Mouse (Mus musculus) ES-E14 (cell line): ENCODE measurements around the gene Usp12. TPM values are rescaled to one million over a fixed set of nuclear protein-coding genes. Genes with fewer than 3 reads are reported as not detected.
"Not testable (repeated sequence)": the region's sequence is repeated elsewhere in the genome, so short reads cannot be mapped to it uniquely, and the experiment has no call there.

ENCODE experiments used
- DNase-seq: peaks from one replicate; pipeline ENCODE4 v3.0.0-alpha.2; 2013; ENCODE audit warnings: low read depth, low spot score
- H3K27ac ChIP-seq: 2 replicates; pipeline ENCODE4 v1.5.1; 2012; ENCODE audit warnings: low read depth, mild to moderate bottlenecking, low read length, moderate library complexity, mixed read lengths; ENCODE audit not compliant: poor library complexity, insufficient read depth, severe bottlenecking
- H3K36me3 ChIP-seq: 2 replicates; pipeline ENCODE4 v1.6.1; 2012; ENCODE audit warnings: mild to moderate bottlenecking, low read length, moderate library complexity, mixed read lengths; ENCODE audit not compliant: control insufficient read depth, poor library complexity, insufficient read depth, severe bottlenecking
- H3K4me1 ChIP-seq, 2 experiments: fragments of 150-350 bp in 1 of 2; sonication (generic) in 1 of 2; 2 replicates each; pipeline ENCODE4 v1.6.1; 2012; ENCODE audit warnings: low read length in 2 of 2, mild to moderate bottlenecking in 1 of 2, mixed read lengths in 1 of 2; ENCODE audit not compliant: control insufficient read depth in 2 of 2, insufficient read depth in 2 of 2, poor library complexity in 1 of 2
- H3K4me3 ChIP-seq, 2 experiments: fragments of 150-350 bp in 1 of 2; sonication (generic) in 1 of 2; 2 replicates each; pipeline ENCODE4 v1.5.1; 2012; ENCODE audit warnings: low read length in 2 of 2, low read depth in 1 of 2, mild to moderate bottlenecking in 1 of 2, mixed read lengths in 1 of 2; ENCODE audit not compliant: insufficient read depth in 1 of 2, poor library complexity in 1 of 2, severe bottlenecking in 1 of 2
- H3K9ac ChIP-seq: 2 replicates; pipeline ENCODE4 v1.6.1; 2012; ENCODE audit warnings: low read depth, mild to moderate bottlenecking, low read length, mixed read lengths; ENCODE audit not compliant: poor library complexity, insufficient read depth, severe bottlenecking
- H3K9me3 ChIP-seq: fragments of 150-350 bp; sonication (generic); 2 replicates; pipeline ENCODE4 v1.6.1; 2012; ENCODE audit warnings: low read depth, mild to moderate bottlenecking, low read length; ENCODE audit not compliant: control insufficient read depth, insufficient read depth
- CHD2 ChIP-seq: IDR thresholded peaks from 2 replicates; pipeline ENCODE4 v1.6.1; 2014; ENCODE audit warnings: mild to moderate bottlenecking, low read depth, low read length, inconsistent platforms
- HCFC1 ChIP-seq: IDR thresholded peaks from 2 replicates; pipeline ENCODE4 v1.6.1; 2012; ENCODE audit warnings: low read length, inconsistent platforms, borderline replicate concordance; ENCODE audit not compliant: insufficient read depth
- MAFK ChIP-seq: IDR thresholded peaks from 2 replicates; pipeline ENCODE4 v1.6.1; 2014; ENCODE audit warnings: mild to moderate bottlenecking, low read depth, low read length, inconsistent platforms; ENCODE audit not compliant: insufficient read depth
- ZC3H11A ChIP-seq: IDR thresholded peaks from 2 replicates; pipeline ENCODE4 v1.6.1; 2012; ENCODE audit warnings: low read depth, mild to moderate bottlenecking, inconsistent platforms, low read length, borderline replicate concordance
- ZNF384 ChIP-seq: IDR thresholded peaks from 2 replicates; pipeline ENCODE4 v1.6.1; 2012; ENCODE audit warnings: low read depth, low read length, inconsistent platforms
- in situ Hi-C, 2 experiments: fragments of 600-800 bp; cut with MboI; formaldehyde crosslinking; loops; one replicate each; pipeline ENCODE4 v1.15.1; 2025; ENCODE audit warnings: low sequenced_read_pairs in 2 of 2, inconsistent platforms in 1 of 2; ENCODE audit not compliant: unreplicated experiment in 2 of 2
- total RNA-seq: library from RNA; depleted of rRNA; stranded (reverse); fragments of 300-350 nt; gene quantifications from 2 replicates; pipeline ENCODE4 v1.2.3, GENCODE M21; 2012

Usp12 gene
- total RNA-seq, 1 experiment: 25.4 TPM

- Histone ChIP-seq H3K27ac (peak overlapping the region; percentile 19; the same call in 1 of the 2 replicates), H3K4me1 (no peaks in the 10 kb centered on the region), H3K4me3 (no peak overlapping the region), H3K9me3 (no peaks in the 10 kb centered on the region), H3K36me3 (peaks cover 29% of the 10 kb centered on the region), H3K9ac (no peak overlapping the region)
- TF ChIP-seq CHD2: no peak
- no peak for TF ChIP-seq ZC3H11A
- no peak for TF ChIP-seq ZNF384
- TF ChIP-seq HCFC1: no peak
- no peak for TF ChIP-seq MAFK
- in situ Hi-C loops: no loop called here
- no peak for DNase-seq
Observed at GRCm38 (mm10) chr5:146750958-146751357, 43.8 kb downstream of the Usp12 start.

GRCm38 (mm10) chr5:146750273-146750672, 44.5 kb downstream of the Usp12 start:
- TF ChIP-seq CHD2 (no peak), HCFC1 (no peak), MAFK (no peak), ZC3H11A (no peak), ZNF384 (no peak)

GRCm38 (mm10) chr5:146749857-146750256, 44.9 kb downstream of the Usp12 start:
- in situ Hi-C loops: no loop called here
- H3K9me3 ChIP-seq: no peaks in the 10 kb centered on the region
- no peak for DNase-seq
- H3K4me1 ChIP-seq: no peaks in the 10 kb centered on the region
- H3K4me3 ChIP-seq: no peak overlapping the region
- peaks cover 29% of the 10 kb centered on the region for H3K36me3 ChIP-seq
- no peak for TF ChIP-seq ZC3H11A
- no peak for TF ChIP-seq MAFK
- TF ChIP-seq CHD2: no peak
- TF ChIP-seq ZNF384: no peak
- no peak for TF ChIP-seq HCFC1
- H3K27ac ChIP-seq: no peak overlapping the region
- H3K9ac ChIP-seq: no peak overlapping the region

More at GRCm38 (mm10) chr5:146750273-146750672, 44.5 kb downstream of the Usp12 start:
- DNase-seq: no peak
- peaks cover 29% of the 10 kb centered on the region for H3K36me3 ChIP-seq
- no peak overlapping the region for H3K9ac ChIP-seq
- no peak overlapping the region for H3K4me3 ChIP-seq
- in situ Hi-C loops: no loop called here
- H3K27ac ChIP-seq: no peak overlapping the region
- no peaks in the 10 kb centered on the region for H3K4me1 ChIP-seq
- H3K9me3 ChIP-seq: no peaks in the 10 kb centered on the region

GRCm38 (mm10) chr5:146736970-146737495, 57.8 kb downstream of the Usp12 start:
- DNase-seq: no peak
- in situ Hi-C loops: no loop called here
- peaks cover 0 to 9% of the 10 kb centered on the region in 2 experiments; a peak in 3 of 4 replicates for H3K4me1 ChIP-seq
- no peak overlapping the region for H3K9ac ChIP-seq
- no peak overlapping the region for H3K4me3 ChIP-seq
- no peaks in the 10 kb centered on the region for H3K9me3 ChIP-seq
- H3K36me3 ChIP-seq: peaks cover 19% of the 10 kb centered on the region
- no peak overlapping the region; the same call in 1 of the 2 replicates for H3K27ac ChIP-seq
- no peak for TF ChIP-seq ZNF384
- no peak for TF ChIP-seq ZC3H11A
- TF ChIP-seq MAFK: no peak
- TF ChIP-seq CHD2: no peak
- TF ChIP-seq HCFC1: no peak

GRCm38 (mm10) chr5:146736348-146736747, 58.5 kb downstream of the Usp12 start:
- H3K9me3 ChIP-seq: no peaks in the 10 kb centered on the region
- H3K4me3 ChIP-seq: no peak overlapping the region
- H3K9ac ChIP-seq: no peak overlapping the region
- H3K27ac ChIP-seq: no peak overlapping the region; the same call in 1 of the 2 replicates
- peaks cover 0 to 9% of the 10 kb centered on the region in 2 experiments; a peak in 3 of 4 replicates for H3K4me1 ChIP-seq
- DNase-seq: no peak
- TF ChIP-seq ZC3H11A (no peak), ZNF384 (no peak), CHD2 (no peak), HCFC1 (no peak), MAFK (no peak)
- peaks cover 19% of the 10 kb centered on the region for H3K36me3 ChIP-seq
- in situ Hi-C loops: no loop called here

- in situ Hi-C loops, H3K4me1 ChIP-seq, H3K9me3 ChIP-seq, H3K27ac ChIP-seq, H3K4me3 ChIP-seq, H3K9ac ChIP-seq, DNase-seq: not testable (repeated sequence)
- H3K36me3 ChIP-seq: peaks cover 16% of the 10 kb centered on the region
Observed at GRCm38 (mm10) chr5:146735054-146735453, 59.8 kb downstream of the Usp12 start.
